Mouse (Mus musculus) heart, embryonic 11.5 days (tissue): Measurements from ENCODE around the gene Ost4. TPM values are rescaled to one million over a fixed set of nuclear protein-coding genes. Genes with fewer than 3 reads are reported as not detected.

ENCODE experiments used
- ATAC-seq: fragments of 200-750 bp; cut with Nextera tagmentation; replicated peaks from 2 replicates; pipeline ENCODE4 v1.8.0; 2017; ENCODE audit warnings: moderate library complexity; ENCODE audit not compliant: insufficient number of reproducible peaks, low FRiP score, low TSS enrichment
- H3K27ac ChIP-seq: fragments of 300-500 bp; sonication (generic); 2 replicates; pipeline ENCODE4 v1.5.1; 2014; ENCODE audit warnings: mild to moderate bottlenecking, low read depth, low read length
- H3K27me3 ChIP-seq: fragments of 300-500 bp; sonication (generic); 2 replicates; pipeline ENCODE4 v1.6.1; 2014; ENCODE audit warnings: mild to moderate bottlenecking, low read length, mixed read lengths; ENCODE audit not compliant: control insufficient read depth, insufficient read depth
- H3K36me3 ChIP-seq: fragments of 300-500 bp; sonication (generic); 2 replicates; pipeline ENCODE4 v1.6.1; 2014; ENCODE audit warnings: mild to moderate bottlenecking, low read length, moderate library complexity, mixed read lengths; ENCODE audit not compliant: control insufficient read depth, insufficient read depth
- H3K4me1 ChIP-seq: fragments of 300-500 bp; sonication (generic); 2 replicates; pipeline ENCODE4 v1.6.1; 2014; ENCODE audit warnings: low read length; ENCODE audit not compliant: control insufficient read depth, insufficient read depth
- H3K4me2 ChIP-seq: fragments of 300-500 bp; sonication (generic); 2 replicates; pipeline ENCODE4 v1.6.1; 2014; ENCODE audit warnings: mild to moderate bottlenecking, moderate library complexity
- H3K4me3 ChIP-seq: fragments of 300-500 bp; sonication (generic); 2 replicates; pipeline ENCODE4 v1.5.1; 2014; ENCODE audit warnings: low read depth, low read length
- H3K9ac ChIP-seq: fragments of 300-500 bp; sonication (generic); 2 replicates; pipeline ENCODE4 v1.6.1; 2014; ENCODE audit warnings: mild to moderate bottlenecking, low read depth, low read length, moderate library complexity
- H3K9me3 ChIP-seq: fragments of 300-500 bp; sonication (generic); replicated peaks from 2 replicates; pipeline ENCODE4 v1.6.1; 2016; ENCODE audit warnings: low read length; ENCODE audit not compliant: control insufficient read depth
- WGBS: fragments of 180-500 bp; shearing (Covaris S2); extraction: QIAGEN DNeasy Blood & Tissue Kit; methylation state at CpG from one replicate; pipeline ENCODE4 v1.1.7; 2014; ENCODE audit not compliant: insufficient replicate concordance; 5-methylcytosine and 5-hydroxymethylcytosine counted together
- polyA plus RNA-seq: library from polyadenylated mRNA; unstranded; fragments of >200 nt; fragmentation: Nextera tagmentation; extraction: Ambion mirVana; gene quantifications from 2 replicates; pipeline ENCODE4 v1.2.1, GENCODE M21; 2014

The Ost4 gene
- 445 and 470 TPM in 2 replicates for polyA plus RNA-seq

- Histone ChIP-seq H3K4me1 (peaks cover 47% of the 10 kb centered on the region), H3K9me3 (no peaks in the 10 kb centered on the region), H3K36me3 (peaks cover 14% of the 10 kb centered on the region), H3K9ac (peak within 1 kb of the TSS; percentile 88), H3K27ac (peak within 1 kb of the TSS; percentile 94), H3K4me3 (peak within 1 kb of the TSS; percentile 81), H3K27me3 (no peaks in the 10 kb centered on the region), H3K4me2 (peak within 1 kb of the TSS; percentile 90)
- peak; percentile 90 for ATAC-seq
- under 1% methylated on average over 58 of the region's 58 CpGs for WGBS
Observed at GRCm38 (mm10) chr5:30907413-30908059, at the start of gene Ost4. Gene Ost4 (minus strand): TSS chr5:30907788.

DNA sequence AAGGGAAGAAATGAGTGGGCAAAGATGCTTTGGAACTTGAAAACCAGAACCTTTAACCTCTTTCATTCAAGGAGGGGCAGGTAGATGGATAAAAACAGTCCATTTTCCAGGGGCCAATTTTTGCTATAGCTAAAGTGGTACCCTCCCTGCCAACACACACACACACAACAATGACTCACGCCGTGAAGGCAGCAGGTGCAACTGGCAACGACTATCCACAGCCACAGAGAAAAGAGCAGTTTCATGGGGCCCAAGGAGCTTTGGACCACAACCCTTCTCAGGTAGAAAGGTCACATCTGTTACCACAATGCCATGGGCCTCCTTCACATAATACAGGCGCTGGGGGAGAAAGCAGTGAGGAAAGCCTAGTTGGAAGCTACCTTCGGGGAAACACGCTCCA is 48.2 kb upstream of the Ost4 start:
- WGBS, result 92% methylated on average over 6 of the region's 6 CpGs
- Histone ChIP-seq H3K4me2 (no peak overlapping the region), H3K27me3 (no peaks in the 10 kb centered on the region), H3K9ac (no peak overlapping the region), H3K9me3 (no peaks in the 10 kb centered on the region), H3K27ac (no peak overlapping the region), H3K4me3 (no peak overlapping the region), H3K4me1 (peaks cover 14% of the 10 kb centered on the region), H3K36me3 (peaks cover 36% of the 10 kb centered on the region)
- no peak for ATAC-seq

DNA sequence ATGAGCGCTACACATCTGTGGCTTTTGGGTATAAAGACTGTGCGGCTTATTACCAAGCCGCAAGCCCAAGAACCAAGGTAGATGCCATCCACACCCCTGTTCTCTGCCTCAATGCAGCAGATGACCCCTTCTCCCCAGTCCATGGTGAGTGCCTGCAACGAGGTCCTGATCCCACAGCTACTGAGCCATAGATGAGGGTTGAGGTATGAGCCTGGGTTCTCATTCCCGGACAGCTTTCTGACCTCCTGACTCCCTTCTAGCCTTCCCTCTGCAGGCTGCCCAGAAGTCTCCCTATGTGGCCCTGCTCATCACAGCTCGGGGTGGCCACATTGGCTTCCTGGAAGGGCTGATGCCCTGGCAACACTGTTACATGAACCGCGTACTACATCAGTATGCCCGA is 47.0 kb upstream of the Ost4 start:
- H3K27ac ChIP-seq, result no peak overlapping the region
- no peak overlapping the region for H3K9ac ChIP-seq
- no peaks in the 10 kb centered on the region for H3K9me3 ChIP-seq
- H3K27me3 ChIP-seq, result no peaks in the 10 kb centered on the region
- no peak for ATAC-seq
- WGBS, result 91% methylated on average over 9 of the region's 9 CpGs
- H3K4me2 ChIP-seq, result no peak overlapping the region
- peaks cover 22% of the 10 kb centered on the region for H3K4me1 ChIP-seq
- H3K36me3 ChIP-seq, result peaks cover 36% of the 10 kb centered on the region
- no peak overlapping the region for H3K4me3 ChIP-seq

- Histone ChIP-seq H3K9ac (no peak overlapping the region), H3K4me2 (no peak overlapping the region), H3K9me3 (no peaks in the 10 kb centered on the region), H3K36me3 (peaks cover 36% of the 10 kb centered on the region), H3K4me1 (peaks cover 22% of the 10 kb centered on the region), H3K4me3 (no peak overlapping the region), H3K27ac (no peak overlapping the region), H3K27me3 (no peaks in the 10 kb centered on the region)
- 92% methylated on average over 6 of the region's 6 CpGs for WGBS
- no peak for ATAC-seq
Observed at GRCm38 (mm10) chr5:30954065-30954464, 46.5 kb upstream of the Ost4 start.

DNA sequence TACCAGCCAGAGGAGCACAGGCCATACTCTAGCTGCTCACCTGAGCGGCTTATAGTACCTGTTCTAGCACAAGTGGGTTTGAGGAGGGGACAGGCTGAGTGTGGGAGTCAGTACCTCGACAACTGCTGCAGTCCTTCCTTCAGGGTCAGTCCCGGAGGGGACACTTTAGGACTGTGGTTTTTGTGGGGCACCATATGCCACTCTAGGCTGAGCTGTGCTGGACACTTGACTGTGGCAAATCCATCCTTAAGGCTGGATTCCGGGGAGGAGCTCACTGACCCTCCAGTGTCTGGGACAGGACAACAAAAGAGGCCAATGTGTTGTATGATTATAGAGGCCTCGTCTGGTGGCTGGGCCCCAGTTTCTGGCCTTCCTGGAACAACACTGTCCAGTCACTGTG is 45.0 kb upstream of the Ost4 start:
- Histone ChIP-seq H3K4me2 (no peak overlapping the region), H3K27me3 (no peaks in the 10 kb centered on the region), H3K9me3 (no peaks in the 10 kb centered on the region), H3K27ac (no peak overlapping the region), H3K4me3 (no peak overlapping the region), H3K4me1 (peaks cover 13% of the 10 kb centered on the region), H3K36me3 (peaks cover 28% of the 10 kb centered on the region), H3K9ac (no peak overlapping the region)
- 76% methylated on average over 5 of the region's 5 CpGs for WGBS
- no peak for ATAC-seq

DNA sequence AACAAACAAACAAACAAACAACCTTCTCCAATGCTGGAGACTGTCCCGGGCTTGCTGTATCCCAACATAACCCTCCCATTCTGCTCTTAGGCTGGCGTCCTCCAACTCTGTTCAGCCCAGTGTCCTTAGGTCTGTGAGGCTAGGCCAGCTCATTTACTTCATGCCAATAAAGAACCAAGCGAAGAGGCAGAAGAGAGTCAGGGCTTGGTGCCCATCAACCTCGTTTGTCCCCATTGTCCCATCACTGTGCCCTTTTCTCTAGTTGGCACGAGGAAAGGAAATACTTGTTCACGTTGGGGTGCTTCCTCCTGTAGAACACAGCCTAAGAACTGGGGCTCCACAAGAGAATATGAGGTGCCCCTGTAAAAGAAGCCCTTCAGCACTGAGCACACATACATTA is 44.1 kb upstream of the Ost4 start:
- peaks cover 25% of the 10 kb centered on the region for H3K36me3 ChIP-seq
- WGBS, result 80% methylated on average over 6 of the region's 6 CpGs
- H3K4me3 ChIP-seq, result no peak overlapping the region
- H3K4me2 ChIP-seq, result no peak overlapping the region
- ATAC-seq, result no peak
- H3K27me3 ChIP-seq, result no peaks in the 10 kb centered on the region
- H3K9me3 ChIP-seq, result no peaks in the 10 kb centered on the region
- H3K27ac ChIP-seq, result no peak overlapping the region
- H3K9ac ChIP-seq, result no peak overlapping the region
- H3K4me1 ChIP-seq, result peaks cover 13% of the 10 kb centered on the region

- H3K9ac ChIP-seq, result no peak overlapping the region
- H3K4me1 ChIP-seq, result peaks cover 13% of the 10 kb centered on the region
- WGBS, result 83% methylated on average over 2 of the region's 2 CpGs
- H3K4me3 ChIP-seq, result no peak overlapping the region; the same call in 1 of the 2 replicates
- no peaks in the 10 kb centered on the region for H3K9me3 ChIP-seq
- no peak for ATAC-seq
- peaks cover 24% of the 10 kb centered on the region for H3K36me3 ChIP-seq
- peak overlapping the region; percentile 93; the same call in 1 of the 2 replicates for H3K4me2 ChIP-seq
- peaks cover 3% of the 10 kb centered on the region; the same call in 1 of the 2 replicates for H3K27me3 ChIP-seq
- no peak overlapping the region for H3K27ac ChIP-seq
Observed at GRCm38 (mm10) chr5:30950922-30951321, 43.3 kb upstream of the Ost4 start.

GRCm38 (mm10) chr5:30950451-30950850 is 42.9 kb upstream of the Ost4 start:
- Histone ChIP-seq H3K27ac (peak overlapping the region; percentile 57; the same call in 1 of the 2 replicates), H3K36me3 (peaks cover 20% of the 10 kb centered on the region), H3K4me1 (peaks cover 13% of the 10 kb centered on the region), H3K4me3 (peak overlapping the region; percentile 69), H3K9me3 (no peaks in the 10 kb centered on the region), H3K27me3 (peaks cover 6% of the 10 kb centered on the region), H3K4me2 (peak overlapping the region; percentile 93), H3K9ac (peak overlapping the region; percentile 74)
- WGBS, result 71% methylated on average over 4 of the region's 4 CpGs
- no peak for ATAC-seq
